Mouse (Mus musculus): ENCODE results near the gene Llgl1. TPM values are rescaled to one million over a fixed set of nuclear protein-coding genes. Genes with fewer than 3 reads are reported as not detected.
A peak's percentile ranks its signal among the peaks of the same experiment; 100 is the strongest.

Llgl1 gene
- polyA plus RNA-seq, 1 experiment, result 16.9 TPM

- H3K36me3 ChIP-seq (ENCODE audit: control insufficient read depth, insufficient read depth, low read length), result no peaks in the 10 kb centered on the region
- H3K4me3 ChIP-seq (ENCODE audit: control insufficient read depth, low read depth, low read length), result peak within 1 kb of the TSS; percentile 91
- H3K4me1 ChIP-seq (ENCODE audit: control insufficient read depth, insufficient read depth, low read length), result peaks cover 27% of the 10 kb centered on the region
- peak within 1 kb of the TSS; percentile 83 for H3K27ac ChIP-seq (ENCODE audit: control insufficient read depth, insufficient read depth, low read depth, low read length)
- no peaks in the 10 kb centered on the region for H3K27me3 ChIP-seq (ENCODE audit: control insufficient read depth, insufficient read depth, low read length)
- TF ChIP-seq CTCF (IDR thresholded peaks at IDR 0.05; ENCODE audit: control insufficient read depth, insufficient read depth, insufficient replicate concordance, low read depth, low read length), result peak; percentile 30; the same call in 1 of the 2 replicates
- 0 out of 2 replicates have a peak, but pooled peaks have one; percentile 46 for TF ChIP-seq POLR2A (IDR thresholded peaks at IDR 0.05; ENCODE audit: control insufficient read depth, low read depth, low read length)
These were observed 27.3 kb downstream of the Llgl1 start, which contains the start of gene Flii for GRCm38 (mm10) chr11:60726601-60727391. Gene Flii, minus strand, starts transcription at chr11:60727263.

DNA sequence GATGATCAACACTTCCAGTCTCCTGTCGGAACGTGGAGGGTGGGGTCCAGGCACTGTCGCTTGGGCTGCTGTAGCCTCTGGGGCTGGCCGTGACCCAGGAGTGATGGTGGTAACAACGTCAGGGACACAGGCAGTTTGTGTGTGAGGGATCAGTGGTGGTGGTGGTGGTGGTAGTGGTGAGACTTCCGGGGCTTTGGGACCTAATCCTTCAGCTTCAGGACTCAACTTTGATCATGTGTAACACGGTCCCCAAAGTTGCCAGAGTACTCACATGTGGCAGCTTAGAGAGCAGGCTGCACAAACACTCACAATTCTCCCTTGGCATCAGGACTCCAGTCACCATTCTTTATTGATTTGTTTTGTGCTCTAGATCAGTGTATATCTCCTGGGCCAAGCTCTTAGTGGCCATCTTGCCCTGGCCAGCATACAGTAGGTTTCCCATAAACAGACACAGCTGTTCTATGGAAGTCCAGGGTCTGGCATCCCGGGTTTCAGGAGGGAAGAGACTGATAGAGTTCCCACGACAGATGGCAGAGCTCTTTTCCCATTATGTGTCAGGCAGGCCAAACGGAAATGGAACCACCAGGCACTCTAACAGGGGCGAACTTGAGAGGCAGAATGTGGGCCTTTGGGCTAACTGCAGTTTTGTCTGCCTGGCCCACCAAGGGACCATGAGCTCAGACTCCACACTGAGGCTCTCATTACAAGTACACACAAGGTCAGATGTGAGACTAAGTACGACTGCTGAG lies 28.0 kb downstream of the Llgl1 start:
- Histone ChIP-seq H3K4me3 (ENCODE audit: control insufficient read depth, low read depth, low read length) (peak overlapping the region; percentile 91), H3K27me3 (ENCODE audit: control insufficient read depth, insufficient read depth, low read length) (no peaks in the 10 kb centered on the region), H3K4me1 (ENCODE audit: control insufficient read depth, insufficient read depth, low read length) (peaks cover 27% of the 10 kb centered on the region), H3K27ac (ENCODE audit: control insufficient read depth, insufficient read depth, low read depth, low read length) (peak overlapping the region; percentile 83), H3K36me3 (ENCODE audit: control insufficient read depth, insufficient read depth, low read length) (no peaks in the 10 kb centered on the region)
- TF ChIP-seq CTCF (IDR thresholded peaks at IDR 0.05; ENCODE audit: control insufficient read depth, insufficient read depth, insufficient replicate concordance, low read depth, low read length) (no peak), POLR2A (IDR thresholded peaks at IDR 0.05; ENCODE audit: control insufficient read depth, low read depth, low read length) (no peak)

- H3K27me3 ChIP-seq (ENCODE audit: control insufficient read depth, insufficient read depth, low read length), result no peaks in the 10 kb centered on the region
- TF ChIP-seq POLR2A (IDR thresholded peaks at IDR 0.05; ENCODE audit: control insufficient read depth, low read depth, low read length) (peak; percentile 44; the same call in 1 of the 2 replicates), CTCF (IDR thresholded peaks at IDR 0.05; ENCODE audit: control insufficient read depth, insufficient read depth, insufficient replicate concordance, low read depth, low read length) (no peak)
- peak within 1 kb of the TSS; percentile 91 for H3K4me3 ChIP-seq (ENCODE audit: control insufficient read depth, low read depth, low read length)
- no peaks in the 10 kb centered on the region for H3K36me3 ChIP-seq (ENCODE audit: control insufficient read depth, insufficient read depth, low read length)
- H3K4me1 ChIP-seq (ENCODE audit: control insufficient read depth, insufficient read depth, low read length), result peaks cover 27% of the 10 kb centered on the region
- peak within 1 kb of the TSS; percentile 83 for H3K27ac ChIP-seq (ENCODE audit: control insufficient read depth, insufficient read depth, low read depth, low read length)
These were observed 28.8 kb downstream of the Llgl1 start, which contains the start of gene Mief2 for GRCm38 (mm10) chr11:60728260-60728761. Gene Mief2, plus strand, starts transcription at chr11:60728398.

- Histone ChIP-seq H3K4me3 (ENCODE audit: control insufficient read depth, low read depth, low read length) (no peak overlapping the region), H3K27ac (ENCODE audit: control insufficient read depth, insufficient read depth, low read depth, low read length) (no peak overlapping the region), H3K4me1 (ENCODE audit: control insufficient read depth, insufficient read depth, low read length) (peaks cover 27% of the 10 kb centered on the region), H3K36me3 (ENCODE audit: control insufficient read depth, insufficient read depth, low read length) (no peaks in the 10 kb centered on the region), H3K27me3 (ENCODE audit: control insufficient read depth, insufficient read depth, low read length) (no peaks in the 10 kb centered on the region)
- TF ChIP-seq POLR2A (IDR thresholded peaks at IDR 0.05; ENCODE audit: control insufficient read depth, low read depth, low read length) (no peak), CTCF (IDR thresholded peaks at IDR 0.05; ENCODE audit: control insufficient read depth, insufficient read depth, insufficient replicate concordance, low read depth, low read length) (no peak)
These were observed 29.7 kb downstream of the Llgl1 start for GRCm38 (mm10) chr11:60729217-60729641.

GRCm38 (mm10) chr11:60730169-60730568 lies 30.6 kb downstream of the Llgl1 start:
- Histone ChIP-seq H3K4me1 (ENCODE audit: control insufficient read depth, insufficient read depth, low read length) (peaks cover 25% of the 10 kb centered on the region), H3K27ac (ENCODE audit: control insufficient read depth, insufficient read depth, low read depth, low read length) (no peak overlapping the region), H3K27me3 (ENCODE audit: control insufficient read depth, insufficient read depth, low read length) (no peaks in the 10 kb centered on the region), H3K36me3 (ENCODE audit: control insufficient read depth, insufficient read depth, low read length) (no peaks in the 10 kb centered on the region), H3K4me3 (ENCODE audit: control insufficient read depth, low read depth, low read length) (no peak overlapping the region)
- TF ChIP-seq CTCF (IDR thresholded peaks at IDR 0.05; ENCODE audit: control insufficient read depth, insufficient read depth, insufficient replicate concordance, low read depth, low read length), result no peak
- TF ChIP-seq POLR2A (IDR thresholded peaks at IDR 0.05; ENCODE audit: control insufficient read depth, low read depth, low read length), result no peak

- no peak for TF ChIP-seq CTCF (IDR thresholded peaks at IDR 0.05; ENCODE audit: control insufficient read depth, insufficient read depth, insufficient replicate concordance, low read depth, low read length)
- TF ChIP-seq POLR2A (IDR thresholded peaks at IDR 0.05; ENCODE audit: control insufficient read depth, low read depth, low read length), result no peak
- Histone ChIP-seq H3K4me3 (ENCODE audit: control insufficient read depth, low read depth, low read length) (no peak overlapping the region), H3K36me3 (ENCODE audit: control insufficient read depth, insufficient read depth, low read length) (no peaks in the 10 kb centered on the region), H3K27me3 (ENCODE audit: control insufficient read depth, insufficient read depth, low read length) (no peaks in the 10 kb centered on the region), H3K27ac (ENCODE audit: control insufficient read depth, insufficient read depth, low read depth, low read length) (no peak overlapping the region), H3K4me1 (ENCODE audit: control insufficient read depth, insufficient read depth, low read length) (peaks cover 22% of the 10 kb centered on the region)
These were observed 31.7 kb downstream of the Llgl1 start for GRCm38 (mm10) chr11:60731251-60731650.

DNA sequence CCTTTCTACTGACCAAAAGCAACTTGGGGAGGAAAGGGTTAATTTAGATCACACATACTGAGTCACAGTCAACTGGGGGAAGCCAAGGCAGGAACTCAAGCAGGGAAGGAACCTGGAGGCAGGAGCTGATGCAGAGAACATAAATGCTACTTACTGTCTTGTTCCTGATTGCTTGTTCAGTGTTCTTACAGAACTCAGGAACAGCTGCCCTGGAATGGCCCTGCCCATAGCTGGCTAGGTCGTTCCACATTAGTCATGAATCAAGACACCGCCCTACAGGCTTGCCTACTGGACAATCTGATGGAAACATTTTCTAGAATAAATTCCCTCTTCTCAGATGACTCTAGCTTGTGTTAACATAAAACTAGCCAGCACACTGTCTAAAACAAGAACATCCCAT lies 34.7 kb downstream of the Llgl1 start:
- no peaks in the 10 kb centered on the region for H3K36me3 ChIP-seq (ENCODE audit: control insufficient read depth, insufficient read depth, low read length)
- peaks cover 2% of the 10 kb centered on the region; the same call in 1 of the 2 replicates for H3K4me1 ChIP-seq (ENCODE audit: control insufficient read depth, insufficient read depth, low read length)
- H3K27me3 ChIP-seq (ENCODE audit: control insufficient read depth, insufficient read depth, low read length), result no peaks in the 10 kb centered on the region
- no peak overlapping the region for H3K27ac ChIP-seq (ENCODE audit: control insufficient read depth, insufficient read depth, low read depth, low read length)
- no peak for TF ChIP-seq CTCF (IDR thresholded peaks at IDR 0.05; ENCODE audit: control insufficient read depth, insufficient read depth, insufficient replicate concordance, low read depth, low read length)
- no peak for TF ChIP-seq POLR2A (IDR thresholded peaks at IDR 0.05; ENCODE audit: control insufficient read depth, low read depth, low read length)
- no peak overlapping the region for H3K4me3 ChIP-seq (ENCODE audit: control insufficient read depth, low read depth, low read length)
